Mouse (Mus musculus) embryo, embryonic 11 days (tissue): ENCODE measurements around the gene Gm8232.
"Not testable (repeated sequence)": the region's sequence is repeated elsewhere in the genome, so short reads cannot be mapped to it uniquely, and the experiment has no call there.

Source experiments
- DNase-seq: peaks from one replicate; pipeline ENCODE4 v3.0.0-alpha.2; 2015

Gene Gm8232

DNA sequence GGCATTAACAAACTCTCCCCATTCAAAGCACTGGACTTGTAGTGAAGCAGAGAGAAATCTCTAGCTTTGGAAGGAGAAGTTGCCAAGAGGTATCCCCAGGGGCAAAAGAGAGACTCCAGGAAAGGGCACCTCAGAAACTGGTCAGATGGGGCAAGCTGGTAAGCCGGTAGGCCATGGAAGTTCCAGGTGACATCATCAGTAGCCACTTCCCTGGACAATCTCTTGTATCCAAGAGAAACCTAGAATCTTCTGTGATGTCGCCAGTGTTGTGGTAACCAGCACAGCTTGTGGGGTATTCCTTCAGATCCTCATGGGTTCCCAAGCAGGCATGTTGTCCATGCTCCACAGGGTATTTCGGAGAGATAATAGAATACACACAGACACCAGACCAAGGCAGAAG lies at the start of gene Gm8232:
Gm8232 (plus strand) TSS at position 301 of the 400 bp plus-strand sequence.
- not testable (repeated sequence) for DNase-seq

DNA sequence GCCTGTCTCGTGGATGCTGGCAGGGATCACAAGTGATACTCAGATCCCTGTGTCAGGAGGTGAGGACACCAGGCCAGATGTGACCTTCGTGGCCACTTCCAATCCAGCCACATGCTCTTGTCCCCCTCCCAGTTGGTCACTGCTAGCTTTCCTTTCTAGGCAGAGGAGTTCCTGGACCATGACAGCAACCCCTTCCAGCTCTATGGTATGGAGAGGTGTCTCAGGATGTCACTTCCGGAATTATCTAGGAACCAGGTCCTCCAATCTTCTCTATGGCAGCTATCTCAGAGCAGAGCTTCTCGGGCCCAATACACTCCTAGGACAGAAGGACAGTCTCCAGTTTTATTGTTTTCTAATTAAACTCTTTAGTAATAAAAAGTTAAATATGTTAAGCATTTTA lies 49.2 kb upstream of the Gm8232 start:
- DNase-seq = not testable (repeated sequence)

DNA sequence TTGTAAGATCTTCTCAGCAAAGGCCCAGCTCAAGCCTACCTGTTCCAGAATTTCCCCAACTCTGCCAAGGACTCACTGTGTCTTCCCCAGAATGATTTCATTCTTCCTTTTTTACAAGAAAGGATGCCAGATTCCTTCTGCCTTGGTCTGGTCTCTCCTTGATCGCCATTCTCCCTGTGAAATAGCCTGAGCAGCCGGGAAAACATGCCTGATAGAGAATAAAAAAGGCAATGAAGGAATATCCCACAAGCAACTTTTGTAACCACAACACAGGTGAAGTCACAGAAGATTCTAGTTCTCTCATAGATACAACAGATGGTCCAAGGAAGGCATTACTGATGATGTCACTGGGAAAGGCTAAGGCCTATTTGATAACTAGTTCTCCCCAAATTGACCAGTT lies 22.8 kb upstream of the Gm8232 start, which contains the start of gene Gm3371:
Gm3371 (minus strand) TSS at position 101 of the 400 bp plus-strand sequence.
- DNase-seq = not testable (repeated sequence)
